Mouse (Mus musculus) adrenal gland, postnatal 10 days (tissue): ENCODE results near the gene Ncapg. TPM values are rescaled to one million over a fixed set of nuclear protein-coding genes. Genes with fewer than 3 reads are reported as not detected.

Source experiments
- DNase-seq: peaks from one replicate; pipeline ENCODE4 v3.0.0; 2021; ENCODE audit warnings: mixed read lengths
- total RNA-seq, 2 experiments: library from RNA; stranded (reverse); gene quantifications; 2 replicates each; pipeline ENCODE4 v1.2.3; 2021

The Ncapg gene
- total RNA-seq, 2 experiments from 2014 or later: 8.7 to 13.1 TPM

- DNase-seq: no peak
Measured at GRCm38 (mm10) chr5:45691678-45692077, 22.0 kb downstream of the Ncapg start.

GRCm38 (mm10) chr5:45706811-45707210 lies 37.1 kb downstream of the Ncapg start:
- no peak for DNase-seq

GRCm38 (mm10) chr5:45709653-45710052 lies 39.9 kb downstream of the Ncapg start:
- DNase-seq: no peak

GRCm38 (mm10) chr5:45718848-45719488 lies 49.2 kb downstream of the Ncapg start:
- no peak for DNase-seq

GRCm38 (mm10) chr5:45733751-45734150 lies 64.0 kb downstream of the Ncapg start:
- DNase-seq: no peak

GRCm38 (mm10) chr5:45737911-45738310 lies 68.2 kb downstream of the Ncapg start:
- no peak for DNase-seq

Other genes with a start within 250 kb of the Ncapg start
- gene Qdpr, start 219.7 kb upstream of the Ncapg start, total RNA-seq: 100 to 1,000 TPM; 156 to 161 TPM
- not detected for gene Clrn2, start 216.2 kb upstream of the Ncapg start, total RNA-seq
- 100 to 1,000 TPM; 104 to 117 TPM for gene Lap3, start 176.5 kb upstream of the Ncapg start, total RNA-seq
- gene Med28, start 149.7 kb upstream of the Ncapg start, total RNA-seq: 10 to 100 TPM; 75.1 to 78.8 TPM
- gene Fam184b, start 30.3 kb upstream of the Ncapg start, total RNA-seq: 1 to 10 TPM in 1 of 2 experiments, under 1 TPM in 1; 0.93 to 1.2 TPM
- gene Lcorl, start 187.7 kb downstream of the Ncapg start, total RNA-seq: 10 to 100 TPM; 24.4 to 28.7 TPM